ENCODE assay signal across 24 mouse cellular contexts in the genomic region with DNA sequence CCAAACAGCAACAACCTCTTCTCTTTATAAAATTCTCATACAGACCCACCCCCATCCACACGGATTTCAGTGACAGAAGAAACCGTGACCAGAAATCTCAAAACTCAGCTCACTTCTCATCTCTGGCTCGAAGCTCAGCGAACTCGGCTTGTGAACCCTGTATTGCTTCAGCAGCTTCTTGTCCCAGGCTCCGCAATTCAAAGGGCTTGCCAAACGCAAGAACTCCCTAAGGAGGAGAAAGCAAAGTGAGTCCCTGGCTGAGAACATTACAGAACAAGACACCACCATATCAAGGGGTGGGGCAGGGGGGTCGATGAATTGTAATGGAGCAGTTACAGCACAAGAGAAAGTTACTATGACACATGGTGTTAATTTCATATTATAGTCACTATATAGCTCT.
"Had no signal": no experiment of that assay in that cellular context is flagged by ENCODE, and none has a peak within 500 bp of the region (broad histone marks: within the 10 kb centered on the region; RNA-seq: fewer than 3 reads in every experiment).

No protein-coding gene starts in this region.

- DNase-seq: gastrocnemius, adult 2 months; gastrocnemius, postnatal 10 days; gastrocnemius, postnatal 25 days; heart, adult 2 months; heart, postnatal 10 days; heart, postnatal 4 days; kidney, adult 18-20 months; kidney, adult 8-10 months; kidney, postnatal 10 days; kidney, postnatal 4 days; left cerebral cortex, postnatal 4 days; liver; liver, embryonic 13.5 days; liver, postnatal 0 days had no signal

- H3K4me3 ChIP-seq: gastrocnemius, adult 2 months; heart, adult 2 months; heart, embryonic 10.5 days; heart, embryonic 12.5 days; hindbrain, embryonic 10.5 days; hindbrain, embryonic 12.5 days; intestine, embryonic 15.5 days; layer of hippocampus, adult 2 months; left cerebral cortex, adult 2 months; limb, embryonic 12.5 days; liver, embryonic 13.5 days; liver, embryonic 15.5 days had no signal

- H3K27ac ChIP-seq: gastrocnemius, adult 2 months; heart, adult 2 months; heart, embryonic 10.5 days; hindbrain, embryonic 10.5 days; hindbrain, embryonic 12.5 days; hindbrain, embryonic 14.5 days; intestine, embryonic 15.5 days; layer of hippocampus, adult 2 months; left cerebral cortex, adult 2 months; limb, embryonic 12.5 days; liver, embryonic 13.5 days; liver, embryonic 15.5 days had no signal

- H3K4me1 ChIP-seq: heart, embryonic 10.5 days; hindbrain, embryonic 12.5 days; intestine, embryonic 15.5 days; limb, embryonic 12.5 days; liver, embryonic 13.5 days; liver, embryonic 15.5 days had no signal
